Mouse (Mus musculus) natural killer cell, adult 2 months (primary cell): ENCODE measurements around the gene Akt2.
A peak's percentile ranks its signal among the peaks of the same experiment; 100 is the strongest.
"Not testable (repeated sequence)": the region's sequence is repeated elsewhere in the genome, so short reads cannot be mapped to it uniquely, and the experiment has no call there.

Experiments
- DNase-seq, 2 experiments: peaks; one replicate each; pipeline ENCODE4 v3.0.0; 2022; ENCODE audit warnings: low spot score in 2 of 2

The Akt2 gene

GRCm38 (mm10) chr7:27613751-27614499, 22.6 kb downstream of the Akt2 start:
- no peak for DNase-seq

GRCm38 (mm10) chr7:27621028-27621427, 29.7 kb downstream of the Akt2 start:
- DNase-seq: no peak

- DNase-seq: no peak
These were observed 30.9 kb downstream of the Akt2 start for GRCm38 (mm10) chr7:27622234-27622633.

GRCm38 (mm10) chr7:27624967-27625366, 33.6 kb downstream of the Akt2 start:
- no peak for DNase-seq

- no peak for DNase-seq
These were observed 36.4 kb downstream of the Akt2 start for GRCm38 (mm10) chr7:27627707-27628106.

GRCm38 (mm10) chr7:27628190-27628589, 36.8 kb downstream of the Akt2 start:
- DNase-seq: no peak

- DNase-seq: not testable (repeated sequence)
These were observed 37.5 kb downstream of the Akt2 start for GRCm38 (mm10) chr7:27628816-27629215.

- no peak for DNase-seq
These were observed 40.1 kb downstream of the Akt2 start for GRCm38 (mm10) chr7:27631439-27631838.

GRCm38 (mm10) chr7:27633166-27633565, 41.8 kb downstream of the Akt2 start:
- DNase-seq: no peak

GRCm38 (mm10) chr7:27634691-27635090, 43.3 kb downstream of the Akt2 start:
- no peak for DNase-seq

- DNase-seq: not testable (repeated sequence)
These were observed 43.7 kb downstream of the Akt2 start for GRCm38 (mm10) chr7:27635094-27635493.

- no peak for DNase-seq
These were observed 53.1 kb downstream of the Akt2 start for GRCm38 (mm10) chr7:27644471-27644870.

- no peak for DNase-seq
These were observed 55.2 kb downstream of the Akt2 start for GRCm38 (mm10) chr7:27646516-27646915.

- DNase-seq: no peak
These were observed 56.1 kb downstream of the Akt2 start for GRCm38 (mm10) chr7:27647281-27648002.

- DNase-seq: no peak
These were observed 58.4 kb downstream of the Akt2 start for GRCm38 (mm10) chr7:27649723-27650122.

- peak; percentile 39 to 65 for DNase-seq
These were observed 59.6 kb downstream of the Akt2 start for GRCm38 (mm10) chr7:27650949-27651348.

- peak in 1 of 2 experiments; percentile 37 for DNase-seq
These were observed 62.5 kb downstream of the Akt2 start, which contains the start of gene Ttc9b for GRCm38 (mm10) chr7:27653681-27654437. Gene Ttc9b, plus strand, starts transcription at chr7:27653915.

GRCm38 (mm10) chr7:27654607-27655276, 63.4 kb downstream of the Akt2 start:
- DNase-seq: peak in 1 of 2 experiments; percentile 18

- no peak for DNase-seq
These were observed 64.2 kb downstream of the Akt2 start for GRCm38 (mm10) chr7:27655545-27655944.

- DNase-seq: no peak
These were observed 65.2 kb downstream of the Akt2 start for GRCm38 (mm10) chr7:27656600-27656999.

- DNase-seq: no peak
These were observed 66.6 kb downstream of the Akt2 start for GRCm38 (mm10) chr7:27657824-27658395.
